28 mouse cellular contexts compared by ENCODE assay signal in genomic region chr3:33334056-33334455, GRCm38 (mm10).
A peak's percentile ranks its signal among the peaks of the same experiment; 100 is the strongest.
DNase-seq lines count a peak whose midpoint lies in the region.
"Had no signal": no experiment of that assay in that cellular context is flagged by ENCODE, and none has a peak within 500 bp of the region (broad histone marks: within the 10 kb centered on the region; RNA-seq: fewer than 3 reads in every experiment).

No protein-coding gene starts in this region.

- peak; percentile 38 for DNase-seq in layer of hippocampus, adult 11-12 months (ENCODE audit: low spot score)
- DNase-seq in layer of hippocampus, postnatal 25 days (ENCODE audit: extremely low spot score in 1 of 2, low spot score in 1 of 2) = no peak
- peak; percentile 62 for DNase-seq in right cerebral cortex, adult 18-20 months
- DNase-seq in right cerebral cortex, postnatal 4 days = no peak
- peak; percentile 48 to 59 for DNase-seq in layer of hippocampus, adult 8-10 months (ENCODE audit: low spot score in 2 of 2)
- DNase-seq in heart, embryonic 10.5 days (ENCODE audit: low spot score) = no peak
- DNase-seq in lung, postnatal 4 days = no peak
- DNase-seq: adrenal gland, postnatal 25 days; cerebellum, adult 18-20 months; cerebellum, postnatal 10 days; gastrocnemius, postnatal 14 days; heart, adult 11 months; heart, postnatal 36 days; kidney, adult 2 months; kidney, postnatal 36 days; lung, embryonic 14.5 days; lung, postnatal 14 days; spleen, adult 18-20 months; thymus, adult 18-20 months; thymus, postnatal 25 days had no signal

- 85% methylated on average over 3 of the region's 3 CpGs for WGBS in heart, embryonic 10.5 days

- H3K9me3 ChIP-seq in heart, embryonic 10.5 days = no peaks in the 10 kb centered on the region
- H3K9me3 ChIP-seq: embryonic facial prominence, embryonic 13.5 days; forebrain, embryonic 10.5 days; forebrain, embryonic 15.5 days; hindbrain, embryonic 12.5 days; intestine, embryonic 15.5 days; limb, embryonic 12.5 days; liver, embryonic 15.5 days had no signal

- H3K4me3 ChIP-seq in heart, embryonic 10.5 days = no peak overlapping the region
- H3K4me3 ChIP-seq: embryonic facial prominence, embryonic 13.5 days; forebrain, embryonic 10.5 days; forebrain, embryonic 15.5 days; hindbrain, embryonic 12.5 days; intestine, embryonic 15.5 days; limb, embryonic 12.5 days; liver, embryonic 15.5 days had no signal

- no peak overlapping the region for H3K27ac ChIP-seq in heart, embryonic 10.5 days
- H3K27ac ChIP-seq: embryonic facial prominence, embryonic 13.5 days; forebrain, embryonic 10.5 days; forebrain, embryonic 15.5 days; hindbrain, embryonic 12.5 days; hindbrain, postnatal 0 days; intestine, embryonic 15.5 days; limb, embryonic 12.5 days; liver, embryonic 15.5 days had no signal

- H3K36me3 ChIP-seq in heart, embryonic 10.5 days = no peaks in the 10 kb centered on the region
- H3K36me3 ChIP-seq: embryonic facial prominence, embryonic 13.5 days; forebrain, embryonic 10.5 days; forebrain, embryonic 15.5 days; hindbrain, embryonic 12.5 days; intestine, embryonic 15.5 days; limb, embryonic 12.5 days; liver, embryonic 15.5 days had no signal

- H3K27me3 ChIP-seq in heart, embryonic 10.5 days (ENCODE audit: insufficient read depth, poor library complexity, severe bottlenecking) = no peaks in the 10 kb centered on the region
- H3K27me3 ChIP-seq: embryonic facial prominence, embryonic 13.5 days; forebrain, embryonic 15.5 days; hindbrain, embryonic 12.5 days; intestine, embryonic 15.5 days; limb, embryonic 12.5 days; liver, embryonic 15.5 days had no signal

- no peaks in the 10 kb centered on the region for H3K4me1 ChIP-seq in heart, embryonic 10.5 days
- H3K4me1 ChIP-seq: embryonic facial prominence, embryonic 13.5 days; forebrain, embryonic 15.5 days; hindbrain, embryonic 12.5 days; intestine, embryonic 15.5 days; limb, embryonic 12.5 days; liver, embryonic 15.5 days had no signal

Comparison
In these comparisons a context has a peak if more than half of its experiments do, and no peak if none do; other contexts are left out.
1. DNase-seq: peak in layer of hippocampus, adult 11-12 months (single experiment), right cerebral cortex, adult 18-20 months (single experiment) and layer of hippocampus, adult 8-10 months (2 of 2); none in layer of hippocampus, postnatal 25 days (0 of 2), right cerebral cortex, postnatal 4 days (single experiment), heart, embryonic 10.5 days (single experiment) and lung, postnatal 4 days (0 of 2).